Mouse (Mus musculus) hindbrain, embryonic 16.5 days (tissue): ENCODE data around the gene Barx2. TPM values are rescaled to one million over a fixed set of nuclear protein-coding genes. Genes with fewer than 3 reads are reported as not detected.

Experiments used
- polyA plus RNA-seq: library from polyadenylated mRNA; unstranded; fragments of >200 nt; fragmentation: Nextera tagmentation; extraction: Ambion mirVana; gene quantifications from 2 replicates; pipeline ENCODE4 v1.2.1, GENCODE M21; 2015

Barx2 gene
- polyA plus RNA-seq, 1 experiment from 2014 or later = 0.45 TPM

Other genes starting within 250 kb of the Barx2 start
- gene Arhgap32, start 202.7 kb upstream of the Barx2 start, polyA plus RNA-seq = 10.3 and 10.9 TPM in 2 replicates